Mouse (Mus musculus) forelimb bud, embryonic 11.5 days (tissue): Measurements from ENCODE around the gene Higd1c.
A peak's percentile ranks its signal among the peaks of the same experiment; 100 is the strongest.
"Not testable (repeated sequence)": the region's sequence is repeated elsewhere in the genome, so short reads cannot be mapped to it uniquely, and the experiment has no call there.

Source experiments
- DNase-seq: peaks from one replicate; pipeline ENCODE4 v3.0.0-alpha.2; 2012; ENCODE audit warnings: low read depth, low spot score

Higd1c gene

DNA sequence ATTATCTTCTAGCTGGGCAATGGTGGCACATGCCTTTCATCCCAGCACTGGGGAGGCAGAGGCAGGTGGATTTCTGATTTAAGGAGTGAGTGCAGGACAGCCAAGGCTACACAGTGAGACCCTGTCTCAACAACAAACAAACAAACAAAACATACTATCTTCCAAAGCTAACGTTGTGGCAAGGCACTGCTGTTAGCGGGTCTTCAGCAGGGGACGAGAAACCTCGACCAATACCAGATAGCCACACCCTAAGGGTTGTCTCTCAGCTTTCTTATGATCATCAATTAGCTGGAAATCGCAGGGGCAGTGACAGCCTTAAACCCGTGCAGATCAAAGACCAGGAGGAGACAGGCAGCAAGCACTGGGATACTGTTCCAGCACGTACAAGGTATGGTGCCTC is at the start of gene Higd1c:
Higd1c (plus strand) TSS at position 301 of the 400 bp plus-strand sequence.
- DNase-seq: no peak

DNA sequence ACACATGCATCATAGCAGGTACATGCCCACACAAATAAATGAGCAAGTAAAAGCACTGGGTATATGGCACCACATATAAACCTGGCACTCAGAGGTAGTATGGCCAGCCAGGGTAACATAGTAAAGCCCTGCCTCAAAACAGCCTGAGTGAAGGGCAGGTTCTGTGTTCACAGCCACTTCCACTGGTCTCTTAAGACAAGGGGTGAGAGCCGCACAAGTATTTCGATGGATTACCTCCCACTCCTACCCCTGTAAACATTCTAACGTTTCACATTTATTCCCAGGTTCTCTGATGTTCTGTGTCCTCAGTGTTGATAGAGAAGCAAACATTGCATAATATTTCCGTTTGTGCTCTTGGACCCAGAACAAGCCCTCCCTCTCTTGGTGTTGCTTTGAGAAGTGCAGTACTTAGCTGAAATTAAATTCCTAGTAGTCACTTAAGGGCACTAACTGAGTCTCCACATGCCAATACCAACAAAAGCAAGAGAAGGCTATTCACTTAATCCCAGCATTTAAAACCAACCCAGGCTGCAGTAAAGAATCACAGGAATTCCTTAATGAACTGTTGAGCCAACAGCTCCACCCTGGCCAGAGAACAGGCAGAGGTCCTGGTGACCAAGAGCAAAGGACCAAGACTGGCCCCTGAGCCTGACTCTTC is 46.2 kb upstream of the Higd1c start:
- DNase-seq: not testable (repeated sequence)

DNA sequence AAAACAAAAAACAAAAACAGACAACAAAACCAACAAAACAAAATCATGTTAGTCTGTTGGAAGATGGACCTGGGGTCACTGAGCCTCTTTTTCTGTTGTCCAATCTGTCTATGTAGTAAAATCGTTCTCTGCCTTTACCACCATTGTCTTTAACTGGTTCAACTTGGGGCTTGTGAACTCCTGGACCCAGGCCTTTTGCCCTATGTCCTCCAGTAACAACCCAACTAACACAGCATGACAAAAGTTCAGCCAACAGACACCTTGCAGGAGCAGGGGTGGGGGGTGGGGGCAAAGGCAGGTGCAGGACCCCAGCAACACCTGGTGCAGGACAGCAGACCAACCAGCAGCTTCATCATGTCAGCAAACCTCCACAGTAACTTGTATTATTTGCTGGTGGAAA is 44.5 kb upstream of the Higd1c start:
- no peak for DNase-seq

DNA sequence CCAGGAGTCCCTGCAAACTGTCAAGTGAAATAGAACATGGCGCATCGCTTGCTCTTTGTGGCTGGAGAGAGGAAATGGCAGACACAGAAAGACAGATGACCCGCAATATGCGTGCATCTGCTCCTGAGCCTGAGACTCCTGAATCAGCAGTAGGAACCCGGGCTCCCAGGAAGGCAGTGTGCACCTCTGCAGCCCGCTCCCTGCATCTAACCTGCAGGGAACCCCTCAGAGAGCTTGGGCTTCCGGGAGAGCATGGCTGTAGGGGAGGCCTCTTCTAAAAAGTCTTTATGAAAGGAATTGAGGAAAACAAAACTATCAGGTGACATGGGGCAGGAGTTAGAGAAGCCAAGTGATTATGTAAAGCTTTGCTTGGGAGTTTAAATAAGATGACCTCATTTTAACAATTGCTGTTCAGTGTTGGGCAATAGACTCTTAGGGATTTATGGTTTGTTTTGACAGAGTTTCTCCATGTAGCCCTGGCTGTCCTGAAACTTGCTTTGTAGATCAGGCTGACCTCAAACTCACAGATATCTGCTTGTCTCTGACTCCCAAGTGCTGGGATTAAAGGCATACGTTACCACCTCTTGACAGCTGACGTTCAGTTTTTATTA is 43.9 kb upstream of the Higd1c start:
- no peak for DNase-seq

DNA sequence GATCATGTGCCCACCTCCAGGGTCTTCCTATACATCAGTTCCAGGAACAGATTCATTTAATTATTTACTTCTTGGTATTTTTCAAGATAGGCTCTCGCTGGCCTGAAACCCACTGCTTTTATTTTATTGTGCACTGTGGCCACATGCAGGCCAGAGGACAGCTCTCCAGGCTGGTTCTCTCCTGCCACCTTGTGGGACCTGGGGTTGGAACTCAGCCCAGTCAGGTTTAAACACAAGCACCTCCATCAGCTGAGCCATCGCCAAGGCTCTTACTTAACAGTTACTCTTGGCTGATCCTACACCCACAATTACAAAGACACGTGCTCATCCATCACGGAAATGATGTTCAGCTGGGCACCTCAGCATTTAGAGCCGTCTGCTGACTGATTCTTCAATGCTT is 43.2 kb upstream of the Higd1c start:
- DNase-seq: no peak

DNA sequence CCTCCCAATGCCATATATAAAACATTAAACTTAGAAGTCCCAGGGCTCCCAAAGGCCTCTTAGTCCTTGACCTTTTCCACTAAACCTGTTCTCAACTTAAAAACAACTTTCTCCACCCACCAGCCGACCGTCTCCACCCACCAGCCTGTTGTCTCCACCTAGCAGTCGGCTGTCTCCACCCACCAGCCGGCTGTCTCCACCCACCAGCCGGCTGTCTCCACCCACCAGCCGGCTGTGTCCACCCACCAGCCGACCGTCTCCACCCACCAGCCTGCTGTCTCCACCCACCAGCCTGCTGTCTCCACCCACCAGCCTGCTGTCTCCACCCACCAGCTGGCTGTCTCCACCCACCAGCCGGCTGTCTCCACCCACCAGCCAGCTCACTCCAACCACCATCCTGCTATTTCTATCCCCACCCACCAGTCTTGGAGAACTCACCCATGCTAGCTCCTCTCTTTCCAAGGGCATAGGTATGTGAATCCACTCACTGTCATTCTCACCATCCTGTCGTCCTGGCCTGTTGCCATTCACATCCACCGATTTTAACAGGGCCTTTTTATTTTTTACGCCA is 40.2 kb upstream of the Higd1c start:
- no peak for DNase-seq

DNA sequence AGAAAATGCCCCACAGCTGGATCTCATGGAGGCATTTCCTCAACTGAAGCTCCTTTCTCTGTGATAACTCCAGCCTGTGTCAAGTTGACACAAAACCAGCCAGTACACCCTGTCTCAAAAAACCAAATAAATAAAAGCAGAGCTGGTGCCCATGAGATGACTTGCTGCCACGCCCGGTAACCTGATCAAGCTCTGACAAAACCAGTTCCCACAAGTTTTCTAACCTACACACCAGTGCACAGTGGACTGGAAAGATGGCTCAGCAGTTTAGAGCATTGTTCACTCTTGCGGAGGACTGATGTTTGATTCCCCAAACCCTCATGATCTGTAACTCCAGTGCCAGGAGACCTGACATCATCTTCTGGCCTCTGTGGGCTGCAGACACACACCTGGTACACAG is 39.1 kb upstream of the Higd1c start:
- DNase-seq: no peak

DNA sequence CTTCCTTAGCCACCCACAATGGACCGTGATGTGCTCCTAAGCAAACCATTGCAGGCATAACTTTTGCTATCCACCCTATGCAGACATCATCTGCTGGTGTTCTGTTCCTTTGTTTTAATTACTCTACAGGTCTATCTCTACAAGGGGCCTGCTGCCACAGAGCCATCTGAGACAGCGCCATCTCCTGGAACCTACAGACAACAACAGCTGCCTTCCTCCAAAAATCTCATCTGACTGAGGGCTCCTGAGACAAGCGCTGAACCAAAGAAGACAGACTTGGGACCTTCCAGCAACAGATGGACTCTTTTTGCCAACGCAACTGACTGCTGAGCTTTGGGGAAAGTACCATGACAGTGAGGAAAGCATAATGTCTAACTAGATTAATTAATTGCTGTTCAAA is 36.3 kb upstream of the Higd1c start:
- DNase-seq: not testable (repeated sequence)

DNA sequence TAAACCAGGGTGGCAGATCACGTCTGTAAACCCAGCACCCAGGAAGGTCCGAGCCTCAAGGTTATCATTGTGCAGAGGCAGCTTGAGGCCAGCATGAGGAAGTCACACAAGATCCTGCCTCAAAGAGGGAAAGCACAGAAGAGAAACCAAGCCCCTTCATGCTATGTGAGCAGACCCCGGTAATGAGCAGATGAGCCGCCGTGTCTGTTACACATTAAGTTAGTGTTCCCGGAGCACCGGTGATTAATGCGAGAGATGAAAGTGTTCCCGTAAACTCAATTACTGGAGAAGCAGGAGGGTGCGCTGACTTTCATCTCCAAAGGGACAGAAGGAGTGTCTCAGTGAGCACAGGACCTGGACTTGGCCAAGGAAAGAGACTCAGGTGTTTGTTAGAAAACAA is 35.0 kb upstream of the Higd1c start:
- not testable (repeated sequence) for DNase-seq

DNA sequence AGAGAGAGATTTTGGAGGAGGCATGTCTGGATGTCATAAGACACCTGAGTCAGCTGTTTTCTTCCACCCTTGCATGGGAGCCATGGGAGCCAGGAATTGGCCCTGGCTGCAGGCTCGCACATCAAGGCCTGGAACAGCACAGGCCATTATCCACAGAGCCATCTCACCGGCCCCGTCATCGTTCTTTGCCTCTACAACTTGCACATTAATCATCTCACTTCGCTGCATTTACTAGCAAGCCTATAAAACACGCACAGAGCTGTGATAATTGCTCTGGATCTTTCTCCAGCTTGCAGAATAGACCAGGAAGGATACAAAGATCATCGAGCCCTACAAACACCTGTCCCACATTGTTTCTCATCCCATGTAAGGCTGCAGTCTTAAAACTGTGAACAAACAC is 33.6 kb upstream of the Higd1c start:
- no peak for DNase-seq

DNA sequence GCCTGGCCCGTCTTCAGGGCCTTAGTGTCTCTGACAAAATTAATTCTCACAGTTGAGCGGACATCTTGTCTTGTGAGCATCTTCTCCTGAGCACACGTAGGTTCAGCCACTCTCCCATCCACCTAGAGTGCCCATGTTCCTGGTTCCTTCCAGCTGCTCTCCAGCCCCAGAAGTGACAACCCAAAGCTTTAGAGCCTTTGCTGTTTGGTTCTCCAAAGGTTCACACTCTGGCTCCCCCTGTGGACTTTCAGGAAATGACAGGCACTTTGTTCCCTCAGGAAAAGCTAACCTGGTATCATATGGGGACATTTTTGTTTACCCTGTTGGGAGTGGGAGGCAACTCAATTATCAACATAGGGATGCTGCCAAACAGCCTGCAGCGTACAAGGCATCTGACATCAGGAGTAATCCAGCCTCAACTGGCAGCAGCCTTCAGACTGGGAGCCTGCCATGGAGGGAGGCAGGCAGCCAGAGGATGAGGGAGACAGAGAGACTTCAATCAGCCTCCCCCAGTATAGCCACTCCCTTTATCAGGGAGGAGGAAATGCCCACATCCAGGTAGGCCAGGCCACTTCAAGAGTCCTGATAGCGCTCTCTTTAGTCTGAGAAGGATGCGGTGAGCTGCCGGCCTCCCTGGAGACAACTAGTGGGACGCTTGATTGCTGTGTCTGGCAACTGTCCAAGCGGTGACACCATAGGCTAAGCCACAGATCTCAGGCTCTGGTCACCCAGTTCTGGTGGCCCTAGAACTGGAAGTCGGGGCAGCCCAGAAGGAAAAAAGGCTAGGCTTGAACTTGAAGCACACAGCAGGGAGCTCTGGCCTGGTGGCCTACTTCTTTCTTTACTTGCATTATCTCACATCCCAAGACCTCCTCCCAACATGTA is 32.0 kb upstream of the Higd1c start:
- not testable (repeated sequence) for DNase-seq

DNA sequence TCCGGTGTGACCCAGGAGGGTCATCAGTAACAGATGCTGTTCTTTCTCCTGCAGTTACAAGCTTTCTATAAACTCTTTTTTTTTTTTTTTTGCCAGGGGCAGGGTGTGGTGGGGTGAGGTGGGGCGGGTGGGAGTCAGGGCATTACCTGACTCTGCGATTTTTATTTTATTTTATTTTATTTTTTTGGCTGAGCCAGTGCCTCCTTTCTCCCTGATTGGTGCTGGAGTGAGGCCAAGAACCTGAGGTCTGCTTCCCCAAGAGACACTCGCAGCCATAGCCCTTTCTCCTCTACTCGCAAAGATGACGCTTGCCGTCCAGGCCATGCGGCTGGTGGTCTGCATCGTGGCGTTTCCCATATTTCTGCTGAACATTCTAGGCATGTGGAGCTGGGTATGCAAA is 29.7 kb upstream of the Higd1c start, which contains the start of gene Mettl7a3:
Mettl7a3 (plus strand) TSS at position 301 of the 400 bp plus-strand sequence.
- no peak for DNase-seq

DNA sequence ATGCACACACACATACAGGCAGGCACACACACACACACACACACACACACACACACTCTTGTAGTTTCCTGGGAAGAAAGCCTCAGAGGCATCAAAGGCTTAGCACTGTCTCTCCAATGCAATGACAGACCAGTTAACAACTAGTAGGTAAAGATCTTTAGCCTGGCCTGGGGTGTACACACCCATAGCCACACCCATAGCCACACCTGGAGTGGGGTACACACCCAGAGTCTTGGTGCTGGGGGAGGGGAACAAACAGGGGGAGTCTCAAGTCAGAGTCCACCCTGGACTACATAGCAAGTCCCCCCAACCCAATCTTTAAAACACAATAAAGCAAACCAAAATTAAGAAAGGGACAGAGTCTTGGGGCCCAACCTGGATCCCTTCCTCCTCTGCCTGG is 27.0 kb upstream of the Higd1c start:
- DNase-seq: not testable (repeated sequence)

DNA sequence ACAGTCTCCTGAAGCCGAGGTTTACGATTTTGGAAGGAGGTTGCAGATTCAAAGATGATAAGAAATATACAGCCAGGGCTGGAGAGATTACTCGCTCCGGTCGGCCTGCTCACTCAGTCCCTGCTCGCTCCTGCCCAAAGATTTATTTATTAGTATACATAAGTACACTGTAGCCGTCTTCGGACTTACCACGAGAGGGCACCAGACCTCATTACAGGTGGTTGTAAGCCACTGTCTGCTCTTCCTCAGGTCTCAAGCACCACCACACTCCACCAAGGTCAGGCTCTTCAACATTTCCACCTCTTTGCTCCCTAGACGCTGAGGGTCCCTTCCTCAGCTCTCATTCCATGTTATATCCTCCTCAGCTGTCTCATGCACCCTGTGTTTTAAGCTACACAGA is 26.5 kb upstream of the Higd1c start:
- peak; percentile 32 for DNase-seq

DNA sequence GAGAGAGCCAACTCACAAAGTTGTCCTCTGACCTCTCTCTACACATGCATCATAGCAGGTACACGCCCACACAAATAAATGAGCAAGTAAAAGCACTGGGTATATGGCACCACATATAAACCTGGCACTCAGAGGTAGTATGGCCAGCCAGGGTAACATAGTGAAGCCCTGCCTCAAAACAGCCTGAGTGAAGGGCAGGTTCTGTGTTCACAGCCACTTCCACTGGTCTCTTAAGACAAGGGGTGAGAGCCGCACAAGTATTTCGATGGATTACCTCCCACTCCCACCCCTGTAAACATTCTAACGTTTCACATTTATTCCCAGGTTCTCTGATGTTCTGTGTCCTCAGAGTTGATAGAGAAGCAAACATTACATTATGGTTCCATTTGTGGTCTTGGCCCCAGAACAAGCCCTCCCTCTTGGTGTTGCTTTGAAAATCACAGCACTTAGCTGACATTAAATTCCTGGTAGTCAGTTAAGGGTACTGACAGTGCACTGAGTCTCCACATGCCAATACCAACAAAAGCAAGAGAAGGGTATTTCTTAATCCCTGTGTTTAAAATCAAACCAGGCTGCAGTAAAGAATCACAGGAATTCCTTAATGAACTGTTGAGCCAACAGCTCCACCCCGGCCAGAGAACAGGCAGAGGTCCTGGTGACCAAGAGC is 22.9 kb upstream of the Higd1c start:
- not testable (repeated sequence) for DNase-seq

DNA sequence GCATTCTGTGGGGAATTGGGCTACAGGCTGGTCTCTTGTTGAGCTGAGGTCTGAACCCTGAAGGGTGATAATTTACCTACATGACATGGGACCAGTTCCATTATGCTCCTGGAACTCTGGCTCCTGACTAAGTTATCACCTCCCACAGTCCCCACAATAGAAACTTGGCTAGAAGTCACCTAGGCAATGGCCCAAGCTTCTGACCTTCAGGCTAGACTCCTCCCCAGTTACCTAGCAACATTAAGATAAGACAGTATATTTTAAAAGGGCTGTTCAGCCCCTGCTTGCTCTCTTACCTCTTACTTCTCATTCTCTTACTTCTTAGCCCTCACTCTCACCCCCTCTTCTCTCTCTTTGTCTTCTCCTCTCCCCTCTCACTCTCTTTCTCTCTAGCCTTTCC is 18.9 kb upstream of the Higd1c start:
- no peak for DNase-seq

DNA sequence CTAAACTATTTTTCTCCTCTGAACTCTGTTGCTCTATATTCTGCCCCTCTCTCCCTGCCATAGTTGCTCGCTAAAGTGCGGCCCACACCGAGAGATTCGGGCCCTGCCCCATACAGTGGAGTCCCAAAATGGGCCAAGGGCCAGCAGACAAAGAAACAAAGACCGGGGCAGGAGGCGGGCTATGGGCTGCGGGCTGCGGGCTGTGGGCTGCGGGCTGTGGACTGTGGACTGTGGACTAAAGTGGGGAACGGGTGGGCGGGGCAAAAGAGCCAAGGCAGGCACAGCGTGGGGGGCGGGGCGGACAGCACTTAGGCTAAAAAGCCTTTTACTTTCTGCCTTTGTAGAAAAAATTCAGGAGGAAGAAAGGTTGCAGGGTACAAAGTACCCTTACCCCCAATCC is 17.6 kb upstream of the Higd1c start:
- DNase-seq: no peak

DNA sequence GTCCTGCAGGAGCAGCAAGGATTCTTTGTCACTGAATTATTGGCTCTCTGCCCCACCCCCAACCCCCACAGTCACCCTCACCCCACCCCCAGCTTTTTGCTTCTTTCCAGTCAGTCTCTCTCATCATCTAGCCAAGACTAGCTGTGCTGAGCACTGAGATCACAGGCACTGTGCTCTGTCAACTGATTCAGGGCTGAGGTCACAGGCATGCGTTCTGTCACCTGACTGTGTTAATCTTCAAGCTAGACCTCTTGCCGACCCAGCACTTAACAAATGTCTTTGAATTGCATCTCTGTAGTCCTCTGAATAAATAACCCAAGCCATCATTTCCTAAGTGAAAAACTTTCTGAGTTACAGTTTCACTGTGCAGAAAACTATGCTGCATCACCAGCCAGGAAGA is 14.8 kb upstream of the Higd1c start:
- DNase-seq: no peak

DNA sequence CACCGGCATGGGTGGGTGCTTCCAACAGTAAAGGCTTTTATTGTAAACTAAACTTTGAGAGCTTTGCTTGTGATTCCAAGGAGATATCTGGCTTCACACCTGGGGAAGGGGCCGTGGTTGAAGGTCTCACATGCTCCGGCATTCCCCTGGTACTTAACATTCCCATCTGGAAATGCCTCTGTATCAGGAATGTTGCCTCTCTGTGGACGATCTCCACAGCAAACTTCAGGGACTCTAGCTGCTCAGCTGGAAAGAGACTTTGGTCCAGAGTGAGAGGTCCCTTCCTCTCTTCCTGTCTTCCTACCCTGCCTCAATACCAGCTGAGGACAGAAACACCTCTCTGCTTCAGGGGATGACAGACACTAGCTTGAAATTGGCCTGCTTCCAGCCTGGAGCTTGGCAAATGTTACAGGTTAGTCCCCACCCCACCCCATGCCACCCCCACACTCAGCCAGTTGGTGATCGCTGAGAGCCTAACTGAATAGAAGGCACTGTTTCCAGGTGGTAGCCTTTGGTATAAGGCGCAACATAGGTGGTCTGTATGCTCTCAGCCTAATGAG is 12.8 kb upstream of the Higd1c start:
- DNase-seq: no peak

DNA sequence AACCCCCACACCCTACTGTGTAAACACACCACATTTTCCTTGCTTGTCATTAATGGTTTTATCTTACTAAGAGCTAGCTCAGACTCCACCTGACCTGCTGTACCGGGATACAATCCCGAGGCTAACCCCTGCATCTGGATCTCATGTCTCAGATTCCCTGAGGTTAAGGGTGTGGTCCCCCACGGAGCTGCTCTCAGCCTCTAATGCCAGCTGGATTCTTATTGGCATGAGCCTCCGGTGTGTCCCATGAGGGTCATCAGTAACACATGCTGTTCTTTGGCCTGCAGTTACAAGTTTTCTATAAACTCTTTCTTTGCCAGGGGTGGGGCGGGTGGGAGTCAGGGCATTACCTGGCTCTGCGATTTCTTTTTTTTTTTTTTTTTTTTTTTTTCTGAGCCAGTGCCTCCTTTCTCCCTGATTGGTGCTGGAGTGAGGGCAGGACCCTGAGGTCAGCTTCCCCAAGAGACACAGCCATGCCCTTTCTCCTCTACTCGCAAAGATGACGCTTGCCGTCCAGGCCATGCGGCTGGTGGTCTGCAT is 11.6 kb upstream of the Higd1c start, which contains the start of the genes Methig1 and Mettl7a2:
Methig1 (plus strand) TSS at position 439 of the 540 bp plus-strand sequence.
Mettl7a2 (plus strand) TSS at position 490 of the 540 bp plus-strand sequence.
- no peak for DNase-seq

DNA sequence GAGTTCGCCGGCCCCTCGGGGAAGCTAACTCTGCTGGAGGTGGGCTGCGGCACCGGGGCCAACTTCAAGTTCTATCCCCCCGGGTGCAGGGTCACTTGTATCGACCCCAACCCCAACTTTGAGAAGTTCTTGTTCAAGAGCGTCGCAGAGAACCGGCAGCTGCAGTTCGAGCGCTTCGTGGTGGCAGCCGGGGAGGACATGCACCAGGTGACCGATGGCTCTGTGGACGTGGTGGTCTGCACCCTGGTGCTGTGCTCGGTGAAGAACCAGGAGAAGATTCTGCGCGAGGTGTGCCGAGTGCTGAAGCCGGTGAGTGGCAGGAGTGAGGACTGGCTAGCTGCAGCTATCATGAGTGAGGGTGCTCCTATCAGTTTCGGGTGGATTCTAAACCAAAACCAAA is 10.9 kb upstream of the Higd1c start:
- not testable (repeated sequence) for DNase-seq
